Mouse (Mus musculus) left cerebral cortex, adult 6 months (tissue): Measurements from ENCODE around the gene Lrrc4b. TPM values are rescaled to one million over a fixed set of nuclear protein-coding genes. Genes with fewer than 3 reads are reported as not detected.

Source experiments
- long read RNA-seq, 2 experiments: library from polyadenylated mRNA; unstranded; transcript quantifications; one replicate each; pipeline ENCODE4 v2.0.0; 2019 to 2020
- polyA plus RNA-seq: library from polyadenylated mRNA; unstranded; fragments of <200 nt; fragmentation: Nextera tagmentation; gene quantifications from 2 replicates; pipeline ENCODE4 v1.2.3, GENCODE M21; 2021

The Lrrc4b gene
- 6.2 and 11.6 TPM in 2 replicates for polyA plus RNA-seq
- long read RNA-seq, experiment 1, partial matches to known transcripts: 0 of 8 reads
- long read RNA-seq, experiment 1, other reads (novel, unspliced or antisense): 8 of 8 reads
- long read RNA-seq, experiment 2, partial matches to known transcripts: 0 of 13 reads
- long read RNA-seq, experiment 2, other reads (novel, unspliced or antisense): 13 of 13 reads

DNA sequence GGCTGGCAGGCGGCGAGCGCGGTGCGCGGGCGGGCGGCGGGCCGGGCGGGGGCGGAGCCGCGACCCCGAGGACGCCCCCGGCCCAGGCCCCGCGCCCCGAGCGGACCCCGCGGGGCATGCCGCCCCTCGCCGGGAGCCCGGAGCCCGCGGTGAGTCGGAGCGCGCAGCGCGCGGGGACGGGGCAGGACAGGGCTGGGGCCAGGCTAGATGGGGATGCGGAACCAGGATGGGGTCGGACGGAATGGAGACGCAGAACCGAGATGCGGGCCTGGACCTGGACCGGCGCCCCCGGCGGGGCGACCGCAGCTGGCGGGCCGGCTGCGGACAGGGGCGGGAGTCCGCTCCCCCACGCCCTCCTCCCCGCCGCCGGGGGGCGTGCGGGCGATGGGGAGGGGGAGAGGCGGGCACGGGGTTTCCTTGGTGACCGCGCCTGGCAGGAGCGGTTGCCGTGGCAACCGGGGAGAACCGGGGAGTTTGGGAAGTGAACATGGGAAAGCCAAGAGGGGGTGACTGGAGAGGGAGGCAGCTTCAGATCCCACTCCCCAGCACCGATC, at the start of gene Lrrc4b:
Gene Lrrc4b (plus strand): TSS at position 51 of the 554 bp plus-strand sequence.

DNA sequence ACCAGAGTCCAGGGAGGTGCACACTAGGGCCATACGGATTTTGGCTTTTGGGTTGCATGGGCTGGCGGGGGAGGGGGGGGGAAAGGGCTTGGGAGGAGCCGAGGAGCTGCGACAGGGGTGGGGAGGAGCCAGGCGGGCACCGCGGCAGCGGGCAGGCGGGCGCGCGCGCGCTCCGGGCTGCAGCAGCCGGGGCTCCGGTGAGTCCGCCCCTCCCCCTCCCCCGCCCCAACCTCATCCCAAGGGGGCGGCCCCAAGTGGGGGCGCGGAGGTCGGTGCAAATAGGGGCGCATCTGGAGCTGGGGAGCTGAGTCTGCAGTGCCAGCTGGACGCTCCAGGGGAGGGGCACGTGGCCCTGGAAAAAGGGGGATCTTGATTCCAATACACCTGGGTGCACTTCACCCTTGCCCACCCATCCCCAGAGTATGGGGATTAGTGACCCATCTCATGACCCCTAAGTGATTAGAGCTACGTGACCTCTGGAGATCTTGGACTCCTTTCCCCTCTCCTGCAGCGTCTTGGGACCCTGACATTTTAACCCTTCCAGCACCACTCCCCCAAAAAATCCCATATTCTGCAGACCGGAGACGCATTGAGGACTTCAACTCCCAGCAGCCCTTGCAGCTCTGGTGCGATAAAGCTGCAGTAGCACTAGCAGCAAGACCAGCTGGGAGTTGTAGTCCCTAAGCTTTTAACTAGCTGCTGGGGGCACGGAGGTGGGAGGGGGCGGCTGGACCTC, 44.7 kb upstream of the Lrrc4b start, which contains the start of gene Syt3:
Gene Syt3 (plus strand): TSS at position 123 of the 736 bp plus-strand sequence.

DNA sequence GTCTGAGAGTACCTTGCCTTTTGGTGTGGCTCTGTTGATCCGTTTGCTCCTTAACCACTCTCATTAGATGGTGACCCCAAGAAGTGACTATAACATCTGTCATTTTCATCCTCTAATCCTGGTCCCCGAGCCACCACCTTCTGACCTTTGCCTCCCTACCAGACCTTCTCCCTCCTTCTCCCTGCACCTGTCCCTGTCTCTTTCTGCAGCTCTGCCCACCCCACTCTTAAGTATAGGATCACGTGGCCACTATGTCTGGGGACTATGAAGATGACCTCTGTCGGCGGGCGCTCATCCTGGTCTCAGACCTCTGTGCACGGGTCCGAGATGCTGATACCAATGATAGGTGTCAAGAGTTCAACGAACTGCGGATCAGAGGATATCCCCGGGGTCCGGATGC, 43.1 kb upstream of the Lrrc4b start, which contains the start of gene 1700008O03Rik:
Gene 1700008O03Rik (minus strand): TSS at position 101 of the 400 bp plus-strand sequence.

DNA sequence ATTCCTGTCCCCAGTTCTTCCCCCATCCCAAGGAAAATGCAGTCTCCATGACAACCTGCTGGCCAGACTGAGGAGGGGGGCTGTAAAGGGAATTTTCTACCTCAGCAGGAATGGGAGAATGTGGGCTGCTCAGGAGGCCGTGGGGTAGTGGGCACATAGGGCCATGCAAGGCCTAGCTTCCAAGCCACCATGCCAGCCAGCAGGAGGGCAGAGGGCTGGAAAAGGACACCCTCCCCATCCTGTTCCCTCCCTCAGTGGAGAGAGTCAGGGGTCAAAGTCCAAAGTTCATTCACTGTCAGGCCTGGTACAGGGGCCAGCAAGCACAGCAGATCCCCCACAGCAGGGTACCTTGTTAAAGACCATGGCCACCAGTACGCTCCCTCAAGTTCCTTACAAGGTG, 36.3 kb downstream of the Lrrc4b start, which contains the start of gene Aspdh:
Gene Aspdh (plus strand): TSS at position 281 of the 400 bp plus-strand sequence.

DNA sequence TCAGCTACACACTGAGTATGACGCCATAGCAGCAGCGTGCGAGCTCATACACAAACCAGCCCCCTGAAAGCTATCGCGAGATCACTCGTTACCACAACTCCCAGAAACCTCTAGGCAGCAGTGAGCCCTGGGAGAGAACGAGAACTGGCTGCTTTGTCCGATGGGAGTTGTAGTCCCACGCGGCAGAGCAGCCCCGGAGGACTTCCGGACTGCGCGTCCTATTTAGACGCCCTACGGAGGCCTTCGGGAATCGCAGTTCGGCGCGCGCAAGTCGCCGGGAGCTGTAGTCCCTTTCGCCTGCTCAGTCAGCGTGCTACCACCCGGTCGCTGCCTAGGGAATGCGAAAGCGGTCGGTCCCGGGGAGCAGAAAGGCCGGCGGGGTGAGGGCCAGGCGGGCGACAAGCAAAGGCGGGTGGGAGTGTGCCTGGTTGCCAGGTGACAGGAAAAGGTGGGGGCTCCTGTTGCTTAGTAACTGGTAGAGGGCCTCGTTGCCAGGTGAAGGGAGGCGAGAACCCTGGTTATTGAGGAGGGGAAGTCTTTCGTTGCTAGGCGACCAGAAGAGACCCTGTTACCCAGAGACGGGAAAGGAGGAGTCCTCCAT, 39.1 kb downstream of the Lrrc4b start, which contains the start of gene Josd2:
Gene Josd2 (plus strand): TSS at position 170 of the 601 bp plus-strand sequence.

DNA sequence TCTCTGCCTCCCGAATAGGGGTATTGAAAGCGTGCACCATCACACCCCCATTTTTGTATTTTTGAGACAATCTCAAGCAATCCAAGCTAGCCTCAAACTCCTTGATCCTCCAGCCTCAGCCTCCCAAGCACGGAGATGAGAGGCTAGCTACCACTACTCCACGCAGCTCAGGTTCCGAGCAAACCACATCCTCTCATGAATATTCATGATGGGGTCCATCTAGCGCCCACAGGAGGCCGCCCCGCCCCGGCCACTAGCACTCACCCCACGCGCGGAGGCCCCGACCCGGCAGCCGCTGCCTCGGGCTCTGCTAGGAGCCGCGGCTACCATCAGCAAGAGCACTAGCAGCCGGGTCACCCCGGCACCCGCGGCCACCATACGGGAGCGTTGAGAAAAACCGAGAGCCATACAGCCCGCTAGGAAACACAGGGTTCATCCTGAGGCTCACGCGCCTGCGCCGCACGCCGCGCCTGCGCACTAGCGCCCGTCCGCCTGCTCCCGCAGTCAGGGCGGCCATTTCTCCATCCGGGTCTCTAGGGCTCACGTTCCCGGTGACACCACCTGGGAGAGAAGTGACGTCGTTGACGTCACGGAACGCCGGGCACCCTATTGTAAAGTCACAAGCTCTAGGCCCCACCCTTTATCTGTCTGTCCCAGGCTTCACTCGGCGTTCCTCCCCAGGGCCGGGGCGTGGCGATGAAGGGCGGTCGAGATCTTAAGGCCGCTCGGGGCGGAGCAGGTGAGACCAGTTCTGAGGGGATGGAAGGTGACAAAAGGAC, 67.4 kb downstream of the Lrrc4b start, which contains the start of the genes Emc10 and Fam71e1:
Gene Emc10 (minus strand): TSS at position 538 of the 779 bp plus-strand sequence.
Gene Fam71e1 (plus strand): TSS at position 590 of the 779 bp plus-strand sequence.

Other genes with a start within 250 kb of the Lrrc4b start
- not detected in 2 replicates for gene Klk1b24, start 240.8 kb upstream of the Lrrc4b start, polyA plus RNA-seq
- not detected in 2 replicates for gene Klk1b3, start 230.8 kb upstream of the Lrrc4b start, polyA plus RNA-seq
- gene Klk1b4, start 221.6 kb upstream of the Lrrc4b start, polyA plus RNA-seq: not detected in 2 replicates
- gene Klk1b5, start 213.1 kb upstream of the Lrrc4b start, polyA plus RNA-seq: not detected in 2 replicates
- gene Klk1, start 203.7 kb upstream of the Lrrc4b start, polyA plus RNA-seq: not detected in 2 replicates
- gene Gm36864, start 192.8 kb upstream of the Lrrc4b start, polyA plus RNA-seq: not detected in 2 replicates
- 2.1 TPM in 2 replicates for gene 1700028J19Rik, start 182.3 kb upstream of the Lrrc4b start, polyA plus RNA-seq
- gene 2410002F23Rik, start 182.3 kb upstream of the Lrrc4b start, polyA plus RNA-seq: 86.1 and 106 TPM in 2 replicates
- gene Acp4, start 171.6 kb upstream of the Lrrc4b start, polyA plus RNA-seq: not detected in 2 replicates
- not detected in 2 replicates for gene Gm15517, start 167.6 kb upstream of the Lrrc4b start, polyA plus RNA-seq
- gene Clec11a, start 122.1 kb upstream of the Lrrc4b start, polyA plus RNA-seq: 3.2 and 3.9 TPM in 2 replicates
- gene Shank1, start 118.8 kb upstream of the Lrrc4b start, polyA plus RNA-seq: 86.1 and 191 TPM in 2 replicates
- 35.1 and 37.3 TPM in 2 replicates for gene Syt3, start 44.9 kb upstream of the Lrrc4b start, polyA plus RNA-seq
- gene 1700008O03Rik, start 43.2 kb upstream of the Lrrc4b start, polyA plus RNA-seq: 1.7 TPM in 2 replicates
- gene Aspdh, start 36.4 kb downstream of the Lrrc4b start, polyA plus RNA-seq: 0.58 and 0.73 TPM in 2 replicates
- gene Josd2, start 39.0 kb downstream of the Lrrc4b start, polyA plus RNA-seq: 104 and 106 TPM in 2 replicates
- gene Emc10, start 67.5 kb downstream of the Lrrc4b start, polyA plus RNA-seq: 176 and 362 TPM in 2 replicates
- gene Fam71e1, start 67.6 kb downstream of the Lrrc4b start, polyA plus RNA-seq: 6.3 and 9.3 TPM in 2 replicates
- 0.15 and 0.18 TPM in 2 replicates for gene Mybpc2, start 95.6 kb downstream of the Lrrc4b start, polyA plus RNA-seq
- gene Spib, start 103.1 kb downstream of the Lrrc4b start, polyA plus RNA-seq: 0.05 TPM in 1 of 2 replicates, not detected in the other
- gene Pold1, start 119.8 kb downstream of the Lrrc4b start, polyA plus RNA-seq: 5.5 and 5.9 TPM in 2 replicates
- gene Nr1h2, start 124.9 kb downstream of the Lrrc4b start, polyA plus RNA-seq: 42.0 and 67.6 TPM in 2 replicates
- 0.23 and 0.34 TPM in 2 replicates for gene Napsa, start 143.4 kb downstream of the Lrrc4b start, polyA plus RNA-seq
- 2.6 and 34.9 TPM in 2 replicates for gene Kcnc3, start 161.6 kb downstream of the Lrrc4b start, polyA plus RNA-seq
- 20.8 and 23.6 TPM in 2 replicates for gene Myh14, start 241.8 kb downstream of the Lrrc4b start, polyA plus RNA-seq